Mouse (Mus musculus) neural tube, embryonic 13.5 days (tissue): ENCODE measurements at regions not wholly inside any gene's neighbourhood (a gene's known extent, or its start where the extent isn't known, plus 50 kb on each side); places are given as distances from the start of the nearest gene placed in this dataset.

ENCODE experiments used
- ATAC-seq: fragments of 200-750 bp; cut with Nextera tagmentation; 2 replicates; pipeline ENCODE4 v1.8.0; 2017; ENCODE audit warnings: low read depth, mild to moderate bottlenecking, moderate TSS enrichment, moderate library complexity
- H3K27ac ChIP-seq: fragments of 300-500 bp; sonication (generic); replicated peaks from 2 replicates; pipeline ENCODE4 v1.5.1; 2015; ENCODE audit warnings: moderate library complexity, mild to moderate bottlenecking, inconsistent platforms
- H3K27me3 ChIP-seq: fragments of 300-500 bp; sonication (generic); 2 replicates; pipeline ENCODE4 v1.6.1; 2015; ENCODE audit warnings: mild to moderate bottlenecking, inconsistent platforms
- H3K36me3 ChIP-seq: fragments of 300-500 bp; sonication (generic); 2 replicates; pipeline ENCODE4 v1.6.1; 2015; ENCODE audit warnings: mild to moderate bottlenecking, inconsistent platforms
- H3K4me1 ChIP-seq: fragments of 300-500 bp; sonication (generic); replicated peaks from 2 replicates; pipeline ENCODE4 v1.6.1; 2015; ENCODE audit warnings: inconsistent platforms
- H3K4me2 ChIP-seq: fragments of 300-500 bp; sonication (generic); 2 replicates; pipeline ENCODE4 v1.6.1; 2015; ENCODE audit warnings: inconsistent platforms, mild to moderate bottlenecking, moderate library complexity
- H3K4me3 ChIP-seq: fragments of 300-500 bp; sonication (generic); 2 replicates; pipeline ENCODE4 v1.5.1; 2015; ENCODE audit warnings: mild to moderate bottlenecking, inconsistent platforms
- H3K9ac ChIP-seq: fragments of 300-500 bp; sonication (generic); 2 replicates; pipeline ENCODE4 v1.6.1; 2015; ENCODE audit warnings: moderate library complexity, mild to moderate bottlenecking, inconsistent platforms
- H3K9me3 ChIP-seq: fragments of 300-500 bp; sonication (generic); 2 replicates; pipeline ENCODE4 v1.6.1; 2016; ENCODE audit warnings: inconsistent platforms
- WGBS: fragments of 180-500 bp; shearing (Covaris S2); methylation state at CpG from one replicate; pipeline ENCODE4 v1.1.7; 2015; 5-methylcytosine and 5-hydroxymethylcytosine counted together

DNA sequence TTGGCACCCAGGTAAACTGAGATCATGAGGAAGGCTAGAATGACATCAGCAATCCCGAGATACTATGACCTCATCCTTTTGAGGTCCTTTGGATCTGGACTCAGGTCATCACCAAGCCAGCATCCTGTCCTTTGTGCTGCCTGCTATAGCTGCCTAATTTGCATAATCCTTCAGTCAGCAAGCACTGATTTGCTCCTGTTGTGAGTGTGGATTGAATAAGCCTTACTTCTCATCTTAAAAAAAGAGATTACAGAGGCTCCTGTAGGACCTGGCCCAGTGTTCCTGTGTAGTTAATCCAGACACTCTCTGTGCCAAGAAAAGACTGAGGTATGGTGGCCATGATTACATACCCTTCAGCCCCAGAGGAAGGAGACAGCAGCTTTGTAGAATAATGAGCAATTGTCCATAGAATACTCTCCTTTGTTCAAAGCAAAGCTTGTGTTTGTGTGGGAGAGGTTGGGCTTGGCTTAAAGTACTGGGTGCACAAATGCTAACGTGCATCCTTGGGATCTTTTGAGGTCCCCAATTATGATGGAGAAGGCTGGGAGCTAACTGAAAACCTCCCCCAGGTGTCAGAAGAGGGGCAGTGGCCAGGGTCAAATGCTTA, 50.4 kb upstream of the Sorl1 start:
- H3K27me3 ChIP-seq = no peaks in the 10 kb centered on the region
- H3K4me2 ChIP-seq = no peak overlapping the region
- no peak overlapping the region for H3K9ac ChIP-seq
- no peaks in the 10 kb centered on the region for H3K36me3 ChIP-seq
- no peak overlapping the region for H3K4me3 ChIP-seq
- no peak overlapping the region for H3K27ac ChIP-seq
- peaks cover 5% of the 10 kb centered on the region for H3K4me1 ChIP-seq
- 45% methylated on average over 2 of the region's 2 CpGs for WGBS
- H3K9me3 ChIP-seq = no peaks in the 10 kb centered on the region
- no peak for ATAC-seq
